Mouse (Mus musculus): ENCODE data around the gene Mpi. TPM values are rescaled to one million over a fixed set of nuclear protein-coding genes. Genes with fewer than 3 reads are reported as not detected.
A peak's percentile ranks its signal among the peaks of the same experiment; 100 is the strongest.

The Mpi gene
- total and polyA plus RNA-seq, 3 experiments, result 28.2 to 37.3 (median 28.6) TPM

- in situ Hi-C loops (cut with MboI; ENCODE audit: low pct_ligation_motif_present, low pct_unique_long_range_greater_than_20kb, low sequenced_read_pairs) (loop anchor here (5.0 kb wide), 1 partner anchor 131 kb away; the partner anchor contains the start of gene Csk), dilution Hi-C loops (cut with MboI; ENCODE audit: extremely low pct_ligation_motif_present, extremely low pct_unique_long_range_greater_than_20kb, low sequenced_read_pairs) (no loop called here)
- H3K4me1 ChIP-seq (ENCODE audit: control insufficient read depth in 1 of 2, insufficient read depth in 2 of 2), result peaks cover 0 to 43% of the 10 kb centered on the region in 2 experiments; a peak in 2 of 4 replicates
- H3K9ac ChIP-seq (ENCODE audit: insufficient read depth, low read depth), result peak within 1 kb of the TSS; percentile 90
- peaks cover 0 to 7% of the 10 kb centered on the region in 2 experiments for H3K36me3 ChIP-seq (replicated peaks in 1 of 2; ENCODE audit: control insufficient read depth in 1 of 2, insufficient read depth in 1 of 2, low read length in 1 of 2)
- H3K27ac ChIP-seq (ENCODE audit: insufficient read depth, low read depth), result peak within 1 kb of the TSS; percentile 89
- peak within 1 kb of the TSS; percentile 88 to 99 (median 89) for H3K4me3 ChIP-seq (replicated peaks in 1 of 3; ENCODE audit: low read depth in 2 of 3, low read length in 2 of 3, poor library complexity in 1 of 3)
- TF ChIP-seq PAX5 (IDR thresholded peaks at IDR 0.05; ENCODE audit: low read length), result no peak
- peak; percentile 62 for TF ChIP-seq NRF1 (IDR thresholded peaks at IDR 0.05; ENCODE audit: low read depth, low read length)
- no peak for TF ChIP-seq CHD2 (IDR thresholded peaks at IDR 0.05; ENCODE audit: low read length)
- peak; percentile 88 for TF ChIP-seq SIN3A (IDR thresholded peaks at IDR 0.05; ENCODE audit: low read length)
- TF ChIP-seq POLR2AphosphoS2 (IDR thresholded peaks at IDR 0.05; ENCODE audit: low read depth, low read length), result peak; percentile 87
- TF ChIP-seq MAX (IDR thresholded peaks at IDR 0.05; ENCODE audit: low read length), result peak; percentile 96
- peak; percentile 91 for TF ChIP-seq NELFE (IDR thresholded peaks at IDR 0.05; ENCODE audit: low read depth, low read length)
- peak; percentile 92 for TF ChIP-seq MXI1 (IDR thresholded peaks at IDR 0.05; ENCODE audit: low read depth, low read length)
- peak; percentile 20; the same call in 1 of the 2 replicates for TF ChIP-seq BHLHE40 (IDR thresholded peaks at IDR 0.05; ENCODE audit: low read depth, low read length)
- peak; percentile 44; the same call in 1 of the 2 replicates for TF ChIP-seq MEF2A (IDR thresholded peaks at IDR 0.05; ENCODE audit: borderline replicate concordance, low read depth, low read length)
- TF ChIP-seq JUND (conservative IDR thresholded peaks at IDR 0.05; ENCODE audit: low read depth, low read length), result no peak
- peak; percentile 95 for TF ChIP-seq POLR2A (IDR thresholded peaks at IDR 0.05; ENCODE audit: low read depth, low read length)
- peak; percentile 72; the same call in 1 of the 2 replicates for TF ChIP-seq E2F4 (IDR thresholded peaks at IDR 0.05; ENCODE audit: insufficient replicate concordance, low read depth, low read length)
- TF ChIP-seq EP300 (IDR thresholded peaks at IDR 0.05; ENCODE audit: low read length), result no peak
- TF ChIP-seq ZKSCAN1 (IDR thresholded peaks at IDR 0.05; ENCODE audit: borderline replicate concordance, low read depth, low read length), result no peak
- peak; percentile 46 for TF ChIP-seq UBTF (IDR thresholded peaks at IDR 0.05; ENCODE audit: low read depth, low read length)
- peak; percentile 71; the same call in 1 of the 2 replicates for TF ChIP-seq KAT2A (IDR thresholded peaks at IDR 0.05; ENCODE audit: insufficient replicate concordance, low read length)
- TF ChIP-seq CTCF (conservative IDR thresholded peaks at IDR 0.05 in 1 of 2, IDR thresholded peaks at IDR 0.05 in 1 of 2; ENCODE audit: low read depth in 2 of 2, low read length in 2 of 2), result no peak
- TF ChIP-seq ZNF384 (IDR thresholded peaks at IDR 0.05; ENCODE audit: low read depth, low read length), result no peak
- TF ChIP-seq USF2 (conservative IDR thresholded peaks at IDR 0.05; ENCODE audit: low read depth, low read length), result no peak
- peak; percentile 85 for TF ChIP-seq HCFC1 (IDR thresholded peaks at IDR 0.05; ENCODE audit: low read depth, low read length)
- no peak for TF ChIP-seq SMC3 (IDR thresholded peaks at IDR 0.05; ENCODE audit: low read depth, low read length)
- peak; percentile 73; the same call in 1 of the 2 replicates for TF ChIP-seq TBP (conservative IDR thresholded peaks at IDR 0.05; ENCODE audit: low read depth, low read length)
- peak; percentile 96 for TF ChIP-seq MYC (IDR thresholded peaks at IDR 0.05; ENCODE audit: low read depth, low read length)
- peak; percentile 96 for TF ChIP-seq ZMIZ1 (IDR thresholded peaks at IDR 0.05; ENCODE audit: low read depth, low read length)
- peak; percentile 92 for TF ChIP-seq ELF1 (IDR thresholded peaks at IDR 0.05; ENCODE audit: low read depth, low read length)
- peak; percentile 92 for TF ChIP-seq TCF12 (IDR thresholded peaks at IDR 0.05; ENCODE audit: low read depth, low read length)
- TF ChIP-seq RAD21 (IDR thresholded peaks at IDR 0.05; ENCODE audit: low read depth, low read length), result no peak
- TF ChIP-seq IRF4 (IDR thresholded peaks at IDR 0.05; ENCODE audit: low read depth, low read length), result peak; percentile 19; the same call in 1 of the 2 replicates
- peaks cover 46% of the 10 kb centered on the region for H3K79me2 ChIP-seq (replicated peaks; ENCODE audit: control insufficient read depth, extremely low read depth, insufficient read depth, poor library complexity, severe bottlenecking)
- H3K27me3 ChIP-seq (replicated peaks), result no peaks in the 10 kb centered on the region
- no peaks in the 10 kb centered on the region for H3K9me3 ChIP-seq (replicated peaks; ENCODE audit: low read length)
- peak within 1 kb of the TSS; percentile 97 for H3K4me2 ChIP-seq (ENCODE audit: insufficient read depth, low read depth, poor library complexity, severe bottlenecking)
- DNase-seq (ENCODE audit: extremely low read depth), result peak; percentile 88
These were observed 31.3 kb downstream of the Mpi start, which contains the start of gene Cox5a for GRCm38 (mm10) chr9:57521056-57521911. Cox5a (plus strand) TSS chr9:57521274.
